Mouse (Mus musculus): ENCODE data around the gene Fancd2os.

DNA sequence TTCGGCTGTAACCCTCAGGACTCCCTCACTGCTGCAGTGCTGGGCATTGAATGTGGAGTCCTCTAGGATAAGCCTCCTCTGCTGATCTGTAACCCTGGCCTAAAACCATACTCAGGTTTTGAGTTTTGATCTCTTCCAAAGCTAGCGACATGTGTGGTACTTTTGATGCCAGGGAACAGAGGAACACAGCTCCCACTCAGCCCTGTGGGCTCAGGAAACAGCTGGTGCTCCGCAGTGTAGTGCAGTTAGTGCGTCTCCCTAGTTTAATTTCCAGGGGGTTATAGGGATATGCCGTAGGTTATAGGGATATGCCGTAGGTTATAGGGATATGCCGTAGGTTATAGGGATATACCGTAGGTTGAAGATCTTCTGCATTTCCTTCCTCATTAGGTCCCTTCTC, 14.5 kb upstream of the Fancd2os start:
- TF ChIP-seq CTCF (IDR thresholded peaks at IDR 0.05; ENCODE audit: low read depth) (no peak), EP300 (optimal IDR thresholded peaks at IDR 0.05) (no peak)
